Mouse (Mus musculus): ENCODE results near the gene Ltk. TPM values are rescaled to one million over a fixed set of nuclear protein-coding genes. Genes with fewer than 3 reads are reported as not detected.
A peak's percentile ranks its signal among the peaks of the same experiment; 100 is the strongest.
"Not testable (repeated sequence)": the region's sequence is repeated elsewhere in the genome, so short reads cannot be mapped to it uniquely, and the experiment has no call there.

Gene Ltk
- total RNA-seq, 4 experiments from 2014 or later = not detected

DNA sequence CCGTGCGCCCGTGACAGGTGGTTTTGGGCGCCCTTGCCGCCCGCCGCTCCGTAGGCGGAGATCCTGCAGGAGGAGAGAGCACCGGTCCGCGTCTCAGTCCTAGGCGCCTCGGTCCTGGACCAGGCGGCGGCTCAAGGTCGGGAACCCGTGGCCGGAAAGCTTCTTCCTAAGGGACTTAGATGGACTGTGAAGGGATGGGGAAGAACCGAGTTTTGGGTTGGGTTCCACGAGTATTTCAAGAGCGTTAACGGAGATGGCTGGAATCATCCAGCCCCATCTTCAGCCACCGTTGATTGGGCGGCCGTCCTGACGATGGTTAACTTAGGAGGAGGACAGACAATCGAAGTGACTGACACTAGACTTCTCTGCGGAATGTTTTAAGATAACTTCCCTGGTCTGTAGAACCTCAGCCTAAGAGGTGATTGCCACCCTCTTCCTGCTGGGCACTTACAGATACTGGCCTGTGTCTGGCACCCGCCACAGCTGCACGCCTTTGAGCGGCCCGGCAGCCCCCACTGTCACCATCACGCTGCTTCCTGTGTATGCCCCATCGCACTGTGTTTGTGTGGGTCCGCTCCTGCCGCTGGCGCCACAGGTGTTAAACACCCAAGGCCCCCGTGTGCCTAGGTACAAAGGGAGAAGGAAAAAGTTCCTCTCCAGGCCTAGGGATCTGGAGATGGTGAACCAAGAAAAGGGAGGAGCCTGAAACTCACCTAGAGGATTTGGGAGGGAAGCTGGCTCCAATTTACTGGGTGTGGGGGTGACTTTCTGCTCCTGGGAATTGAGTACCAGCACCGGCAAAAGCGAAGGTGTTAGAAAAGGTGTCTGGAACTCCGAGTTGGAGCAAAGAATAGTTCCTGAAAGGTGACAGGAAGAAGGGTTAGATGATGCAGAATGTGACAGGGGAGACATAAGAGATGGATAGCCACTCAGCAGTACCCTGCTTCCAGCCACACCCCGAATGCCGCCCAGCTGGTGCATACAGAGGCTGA, 1.1 kb downstream of the Ltk start:
- DNase-seq (ENCODE audit: low spot score) = no peak

- no peak for DNase-seq (ENCODE audit: low spot score)
Measured at GRCm38 (mm10) chr2:119758101-119758843, 2.0 kb downstream of the Ltk start.

- DNase-seq (ENCODE audit: low spot score) = no peak
Measured at GRCm38 (mm10) chr2:119757601-119758100, 2.6 kb downstream of the Ltk start.

DNA sequence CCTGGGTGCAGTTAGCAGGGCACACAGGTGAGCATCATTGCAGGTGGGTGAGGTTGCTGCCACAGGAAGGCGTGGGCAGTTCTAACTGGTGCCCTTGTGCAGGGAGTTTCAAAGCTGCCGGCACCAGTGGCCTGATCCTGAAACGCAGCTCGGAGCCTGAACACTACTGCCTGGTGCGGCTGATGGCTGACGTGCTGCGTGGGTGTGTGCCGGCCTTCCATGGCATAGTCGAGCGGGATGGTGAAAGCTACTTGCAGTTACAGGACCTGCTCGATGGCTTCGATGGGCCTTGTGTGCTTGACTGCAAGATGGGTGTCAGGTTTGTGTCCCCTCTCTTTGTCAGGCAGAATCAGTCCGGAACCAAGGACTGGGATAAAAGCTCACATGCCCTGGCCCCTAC, 11.0 kb downstream of the Ltk start:
- no peak for DNase-seq (ENCODE audit: low spot score)

GRCm38 (mm10) chr2:119747554-119747953, 12.7 kb downstream of the Ltk start:
- no peak for DNase-seq (ENCODE audit: low spot score)

DNA sequence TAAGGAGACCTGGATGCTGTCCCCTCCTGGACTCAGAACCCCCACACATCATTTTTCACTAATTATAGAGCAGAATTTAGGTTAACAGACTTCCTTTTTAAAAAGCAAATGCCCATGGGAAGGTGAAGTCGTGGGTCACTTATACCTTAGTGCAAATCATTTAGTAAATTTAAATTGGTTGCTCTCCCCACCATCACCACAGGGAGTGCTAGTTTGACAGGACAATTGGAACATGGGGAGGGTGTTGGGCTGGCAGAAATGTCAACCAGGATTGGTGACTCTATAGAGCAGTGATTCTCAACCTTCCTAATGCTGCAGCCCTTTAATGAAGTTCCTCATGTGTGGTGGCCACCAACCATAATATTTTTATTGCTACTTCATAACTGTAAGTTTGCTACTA, 14.9 kb downstream of the Ltk start:
- DNase-seq (ENCODE audit: low spot score) = no peak

DNA sequence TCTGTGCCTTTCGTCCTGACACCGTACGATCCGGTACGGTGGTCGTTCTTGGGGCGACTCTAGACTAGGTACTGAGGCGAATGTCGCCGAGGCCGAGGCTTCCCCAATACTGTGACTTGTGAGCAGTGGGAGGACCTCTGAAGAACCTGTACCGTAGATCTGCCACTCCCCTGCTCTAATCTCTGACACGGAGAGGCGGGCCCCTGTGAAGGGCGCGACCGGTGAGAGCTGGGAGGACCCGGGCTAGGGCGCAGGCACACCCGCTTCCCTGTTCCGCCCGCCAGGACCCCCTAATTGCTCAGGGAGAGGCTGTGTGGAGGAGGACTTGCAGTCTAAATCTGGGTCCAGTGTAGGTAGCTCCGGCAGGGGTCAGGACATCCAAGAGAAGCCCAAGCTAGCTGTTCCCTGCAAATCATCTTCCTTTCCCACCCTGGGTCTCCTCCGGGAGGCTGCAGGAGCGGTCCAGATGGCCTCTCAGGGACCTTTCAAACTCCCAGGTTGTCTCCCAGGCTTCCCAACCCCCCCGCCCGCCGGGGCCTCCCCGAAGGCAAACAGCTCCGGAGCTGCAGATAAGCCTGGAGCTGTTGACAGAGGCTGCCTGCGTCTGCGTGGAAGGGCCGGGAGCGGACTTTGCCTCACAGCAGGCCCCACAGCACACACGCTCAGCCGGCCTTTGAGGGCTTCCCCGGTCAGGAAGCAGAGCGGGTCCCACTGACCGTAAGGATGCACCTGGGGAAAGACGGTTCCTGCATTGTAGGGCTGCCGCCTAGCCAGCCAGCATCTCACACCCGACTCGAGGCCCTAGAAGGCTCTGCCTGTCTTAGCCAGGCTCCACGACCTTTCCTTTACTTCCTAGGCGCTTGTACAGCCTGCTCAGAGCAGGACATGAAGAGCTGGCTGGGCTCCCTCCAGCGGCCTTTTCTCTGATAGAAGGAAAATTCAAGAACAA, 15.8 kb downstream of the Ltk start:
- no peak for DNase-seq (ENCODE audit: low spot score)

GRCm38 (mm10) chr2:119743808-119744162, 16.4 kb downstream of the Ltk start:
- DNase-seq (ENCODE audit: low spot score) = no peak

- DNase-seq (ENCODE audit: low spot score) = no peak
Measured at GRCm38 (mm10) chr2:119743176-119743807, 16.9 kb downstream of the Ltk start.

DNA sequence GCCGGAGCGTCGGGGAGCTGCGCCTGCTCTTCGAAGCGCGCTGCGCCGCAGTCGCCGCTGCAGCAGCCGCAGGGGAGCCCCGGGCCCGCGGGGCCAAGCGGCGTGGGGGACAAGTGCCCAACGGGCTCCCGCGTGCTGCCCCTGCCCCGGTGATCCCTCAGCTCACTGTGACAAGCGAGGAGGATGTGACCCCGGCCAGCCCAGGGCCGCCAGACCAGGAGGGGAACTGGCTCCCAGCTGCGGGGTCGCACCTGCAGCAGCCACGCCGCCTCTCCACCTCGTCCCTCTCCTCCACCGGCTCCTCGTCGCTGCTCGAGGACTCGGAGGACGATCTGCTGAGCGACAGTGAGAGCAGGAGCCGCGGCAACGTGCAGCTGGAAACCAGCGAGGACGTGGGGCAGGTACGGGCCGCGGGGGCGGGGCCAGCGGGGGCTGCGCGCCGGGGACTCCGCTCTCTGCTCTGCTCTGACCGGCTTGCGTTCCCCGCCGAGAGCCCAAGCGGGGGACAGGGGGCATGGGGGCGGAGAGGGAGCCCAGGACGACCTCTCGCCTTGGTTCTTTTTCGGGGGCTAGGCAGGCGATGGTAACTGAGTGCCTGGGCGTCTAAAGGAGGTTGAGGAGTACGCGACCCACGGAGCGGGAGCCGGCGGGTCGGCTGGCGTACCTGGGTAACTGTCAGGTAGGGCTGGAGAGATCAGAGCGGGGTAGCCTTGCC, 17.6 kb downstream of the Ltk start:
- DNase-seq (ENCODE audit: low spot score) = no peak

DNA sequence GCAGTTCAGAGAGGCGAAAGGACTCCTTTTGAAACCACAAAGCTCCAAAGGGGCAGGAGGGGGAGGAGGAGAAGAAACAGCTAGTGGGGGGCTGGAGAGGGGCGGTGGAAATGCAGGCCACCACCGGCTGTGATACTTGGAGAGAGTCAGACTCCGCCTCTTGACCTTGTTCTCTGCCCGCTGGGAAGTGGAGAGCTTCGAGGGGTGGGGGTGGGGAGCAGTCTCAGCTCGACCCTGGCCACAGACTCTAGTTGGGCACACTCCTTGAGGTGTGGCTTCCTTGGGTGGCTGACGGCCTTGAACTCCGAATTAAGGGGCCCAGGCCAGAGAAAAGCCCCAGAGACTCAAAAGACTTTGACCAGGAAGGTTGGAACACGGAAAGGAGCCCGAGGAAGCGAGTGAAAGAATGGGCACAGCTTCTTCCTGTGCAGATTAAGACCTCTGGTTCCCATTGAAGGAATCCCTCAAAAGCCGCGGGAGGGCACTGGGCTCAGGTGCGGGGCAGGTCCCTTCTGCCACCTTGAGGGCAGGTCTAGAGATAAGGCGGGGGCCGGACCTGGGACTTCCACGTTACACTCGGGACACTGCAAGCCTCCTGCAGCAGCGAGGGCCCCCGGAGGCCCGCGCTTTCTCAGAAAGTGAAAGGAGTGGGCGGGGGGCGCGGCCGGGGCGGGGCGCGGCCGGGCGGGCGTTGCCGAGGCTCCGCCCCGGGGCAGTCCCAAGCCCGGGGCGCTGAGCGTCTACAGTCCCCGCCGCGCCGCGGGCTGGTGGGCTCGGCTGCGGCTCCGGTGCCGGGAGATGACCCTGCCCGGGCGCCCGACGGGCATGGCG, 18.4 kb downstream of the Ltk start, which contains the start of gene Itpka:
TSS of gene Itpka (plus strand) at position 757 of the 831 bp plus-strand sequence.
- DNase-seq (ENCODE audit: low spot score) = peak; percentile 26

DNA sequence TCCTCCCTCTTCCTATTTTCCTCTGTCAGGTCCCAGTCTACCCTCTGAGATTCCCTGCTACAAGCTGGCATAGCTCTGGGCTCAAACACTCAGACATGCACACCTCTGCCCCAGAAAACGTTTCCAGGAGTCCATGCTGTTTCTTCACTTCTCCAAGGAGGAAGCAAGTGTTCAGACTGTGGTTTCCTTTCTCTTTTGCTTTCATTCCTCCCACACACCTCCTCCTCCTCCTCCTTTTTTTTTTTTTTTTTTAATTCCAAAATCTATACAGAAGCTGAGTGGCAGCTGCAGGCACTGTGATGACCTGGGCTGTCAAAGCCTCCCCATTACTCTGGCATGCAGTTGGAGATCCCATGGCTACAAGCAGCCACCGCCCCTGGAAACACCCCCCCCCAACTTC, 19.7 kb downstream of the Ltk start:
- DNase-seq (ENCODE audit: low spot score) = no peak

GRCm38 (mm10) chr2:119737124-119737523, 23.1 kb downstream of the Ltk start:
- DNase-seq (ENCODE audit: low spot score) = no peak

DNA sequence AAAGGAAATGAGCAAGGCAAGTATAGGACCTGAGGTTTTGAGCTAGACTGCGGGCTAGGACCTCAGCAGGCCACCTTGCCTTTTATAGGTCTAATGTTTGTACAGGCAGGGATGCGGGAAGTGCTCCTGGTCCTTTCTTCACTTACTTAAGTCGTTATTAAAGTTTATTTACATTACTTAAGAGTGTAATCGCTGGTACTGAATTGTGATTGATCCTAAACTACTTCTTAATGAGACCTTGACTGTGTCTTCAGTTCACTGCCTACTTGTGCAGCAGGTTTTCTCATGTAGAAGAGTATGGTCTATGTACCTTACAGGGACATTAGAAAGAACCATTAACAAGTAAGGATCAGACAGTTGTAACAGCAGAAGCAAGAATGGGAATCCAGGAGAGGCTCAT, 29.5 kb downstream of the Ltk start:
- DNase-seq (ENCODE audit: low spot score) = no peak

DNA sequence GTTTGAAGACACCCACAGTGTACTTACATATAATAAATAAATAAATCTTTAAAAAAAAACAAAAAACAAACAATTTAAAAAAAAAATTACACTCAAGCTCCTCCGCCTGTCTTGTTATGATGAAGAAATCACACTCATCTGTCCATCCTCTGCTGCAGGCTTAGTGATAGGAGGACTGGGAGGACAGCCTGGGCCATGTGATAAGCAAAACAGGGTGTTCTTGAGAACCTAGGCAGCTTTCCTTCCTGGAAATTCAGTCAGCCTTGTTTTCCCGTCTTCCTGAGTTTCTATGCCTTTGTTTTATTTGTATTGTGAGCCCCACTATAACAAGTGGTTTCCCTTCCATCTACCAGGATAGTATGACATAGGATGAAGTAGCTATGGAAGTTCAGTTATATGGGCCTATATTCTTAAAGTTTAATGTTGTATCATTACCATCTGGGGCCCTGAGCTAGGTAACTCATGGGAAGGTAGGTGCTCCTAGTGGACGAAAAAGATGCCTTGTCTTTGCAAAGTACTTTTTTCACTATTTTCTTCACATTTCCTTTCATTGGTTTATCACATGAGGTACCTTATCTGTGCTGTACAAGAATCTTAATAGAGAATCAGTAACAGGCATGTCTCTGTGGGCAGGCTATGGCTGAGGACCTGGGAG, 32.3 kb downstream of the Ltk start:
- DNase-seq (ENCODE audit: low spot score) = no peak

DNA sequence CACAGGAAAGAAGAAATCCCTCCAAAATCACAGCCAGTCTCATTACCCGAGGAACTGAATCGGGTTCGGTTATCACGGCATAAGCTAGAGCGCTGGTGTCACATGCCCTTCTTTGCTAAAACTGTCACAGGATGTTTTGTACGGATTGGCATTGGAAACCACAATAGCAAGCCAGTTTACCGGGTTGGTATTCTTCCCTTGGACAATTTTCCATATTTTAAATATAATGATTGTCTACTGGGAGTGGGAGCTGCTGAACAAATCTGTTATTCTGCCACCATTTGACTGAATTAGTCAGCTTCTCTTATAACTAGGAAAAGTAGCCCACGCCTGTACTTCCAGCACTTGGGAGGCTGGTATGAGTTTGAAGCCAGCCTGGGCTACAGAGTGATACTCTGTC, 39.2 kb downstream of the Ltk start:
- no peak for DNase-seq (ENCODE audit: low spot score)

DNA sequence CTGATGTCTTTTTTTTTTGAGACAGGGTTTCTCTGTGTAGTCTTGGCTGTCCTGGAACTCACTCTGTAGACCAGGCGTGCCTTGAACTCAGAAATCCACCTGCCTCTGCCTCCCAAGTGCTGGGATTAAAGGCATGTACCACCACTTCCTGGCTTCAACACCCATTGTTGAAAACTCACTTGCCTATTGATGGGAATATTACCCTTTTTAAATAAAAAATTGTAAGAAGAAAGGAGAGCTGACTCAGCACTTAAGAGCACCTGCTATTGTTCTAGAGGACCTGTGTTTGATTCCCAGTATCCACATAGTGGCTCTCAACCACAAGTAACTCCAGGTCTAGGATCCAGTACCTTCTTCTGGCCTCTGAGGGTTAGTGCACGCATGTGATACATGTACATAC, 44.4 kb downstream of the Ltk start:
- DNase-seq (ENCODE audit: low spot score) = not testable (repeated sequence)

GRCm38 (mm10) chr2:119710011-119710410, 50.2 kb downstream of the Ltk start:
- no peak for DNase-seq (ENCODE audit: low spot score)

- DNase-seq (ENCODE audit: low spot score) = no peak
Measured at GRCm38 (mm10) chr2:119707676-119708075, 52.6 kb downstream of the Ltk start.

Measured in heart, adult 8-10 months (tissue).